Mouse (Mus musculus) thymus, postnatal 14 days (tissue): Measurements from ENCODE around the gene Prdx3.
"Not testable (repeated sequence)": the region's sequence is repeated elsewhere in the genome, so short reads cannot be mapped to it uniquely, and the experiment has no call there.

Experiments used
- DNase-seq: peaks from one replicate; pipeline ENCODE4 v3.0.0; 2021

Prdx3 gene

GRCm38 (mm10) chr19:60874064-60874694 is at the start of gene Prdx3:
Prdx3 (minus strand) TSS chr19:60874556.
- DNase-seq = peak; percentile 98

- no peak for DNase-seq
Measured at GRCm38 (mm10) chr19:60916869-60917570, 42.7 kb upstream of the Prdx3 start.

- DNase-seq = no peak
Measured at GRCm38 (mm10) chr19:60915862-60916261, 41.5 kb upstream of the Prdx3 start.

GRCm38 (mm10) chr19:60915236-60915635 is 40.9 kb upstream of the Prdx3 start:
- DNase-seq = no peak

GRCm38 (mm10) chr19:60911653-60912052 is 37.3 kb upstream of the Prdx3 start:
- DNase-seq = no peak

GRCm38 (mm10) chr19:60910304-60910703 is 35.9 kb upstream of the Prdx3 start:
- DNase-seq = no peak

GRCm38 (mm10) chr19:60905477-60905876 is 31.1 kb upstream of the Prdx3 start:
- no peak for DNase-seq

- no peak for DNase-seq
Measured at GRCm38 (mm10) chr19:60903971-60904370, 29.6 kb upstream of the Prdx3 start.

GRCm38 (mm10) chr19:60903139-60903538 is 28.8 kb upstream of the Prdx3 start:
- no peak for DNase-seq

GRCm38 (mm10) chr19:60895251-60895880 is 21.0 kb upstream of the Prdx3 start:
- DNase-seq = no peak

GRCm38 (mm10) chr19:60891934-60892547 is 17.7 kb upstream of the Prdx3 start:
- DNase-seq = peak; percentile 79

- no peak for DNase-seq
Measured at GRCm38 (mm10) chr19:60891123-60891470, 16.7 kb upstream of the Prdx3 start.

- no peak for DNase-seq
Measured at GRCm38 (mm10) chr19:60890391-60891122, 16.2 kb upstream of the Prdx3 start.

- DNase-seq = peak; percentile 95
Measured at GRCm38 (mm10) chr19:60889714-60890315, 15.5 kb upstream of the Prdx3 start, which contains the start of gene Grk5. Grk5 (plus strand) TSS chr19:60889749.

- DNase-seq = peak; percentile 50
Measured at GRCm38 (mm10) chr19:60889101-60889713, 14.9 kb upstream of the Prdx3 start.

- DNase-seq = no peak
Measured at GRCm38 (mm10) chr19:60887637-60888036, 13.3 kb upstream of the Prdx3 start.

GRCm38 (mm10) chr19:60883129-60883528 is 8.8 kb upstream of the Prdx3 start:
- DNase-seq = no peak

- DNase-seq = no peak
Measured at GRCm38 (mm10) chr19:60873501-60873900, 855 bp downstream of the Prdx3 start.

- no peak for DNase-seq
Measured at GRCm38 (mm10) chr19:60872272-60872671, 2.1 kb downstream of the Prdx3 start.

GRCm38 (mm10) chr19:60871366-60871765 is 3.0 kb downstream of the Prdx3 start:
- no peak for DNase-seq

- DNase-seq = no peak
Measured at GRCm38 (mm10) chr19:60870489-60870888, 3.9 kb downstream of the Prdx3 start.

- not testable (repeated sequence) for DNase-seq
Measured at GRCm38 (mm10) chr19:60866169-60866568, 8.2 kb downstream of the Prdx3 start.
